Comparison of ENCODE assay signal across 13 mouse cellular contexts in genomic region chr1:133019312-133019711, GRCm38 (mm10). TPM values are rescaled to one million over a fixed set of nuclear protein-coding genes. Genes with fewer than 3 reads are reported as not detected.
DNase-seq lines count a peak whose midpoint lies in the region; ATAC-seq and TF ChIP-seq lines count a peak whose summit lies in the region.
"Had no signal": no experiment of that assay in that cellular context is flagged by ENCODE, and none has a peak within 500 bp of the region (broad histone marks: within the 10 kb centered on the region; RNA-seq: fewer than 3 reads in every experiment).

No protein-coding gene starts in this region.

- TF ChIP-seq POLR2A in CH12.LX (IDR thresholded peaks at IDR 0.05; ENCODE audit: low read depth, low read length) (peak; percentile 34), MEL (IDR thresholded peaks at IDR 0.05; ENCODE audit: control insufficient read depth in 1 of 2, insufficient read depth in 1 of 2, low read depth in 1 of 2, low read length in 2 of 2, poor library complexity in 1 of 2) (no peak)

- TF ChIP-seq EP300 in CH12.LX (IDR thresholded peaks at IDR 0.05; ENCODE audit: low read length) (peak; percentile 89), MEL (IDR thresholded peaks at IDR 0.05; ENCODE audit: low read depth in 1 of 2, low read length in 2 of 2) (peak in 1 of 2 experiments; percentile 9; a peak in 1 of 4 replicates)

- peaks cover 51% of the 10 kb centered on the region for H3K4me1 ChIP-seq in megakaryocyte, embryonic 14.5 days
- H3K4me1 ChIP-seq in CH12.LX (ENCODE audit: control insufficient read depth in 1 of 2, insufficient read depth in 2 of 2) (peaks cover 4 to 30% of the 10 kb centered on the region in 2 experiments; a peak in 3 of 4 replicates), MEL (ENCODE audit: control insufficient read depth in 1 of 2, insufficient read depth in 2 of 2, low read length in 2 of 2) (peaks cover 12 to 23% of the 10 kb centered on the region in 2 experiments)
- peaks cover 12% of the 10 kb centered on the region for H3K4me1 ChIP-seq in neural tube, embryonic 15.5 days
- 0 out of 2 replicates have a peak, but pooled peaks cover 9% of the 10 kb centered on the region for H3K4me1 ChIP-seq in intestine, embryonic 15.5 days (replicated peaks)

- H3K4me2 ChIP-seq in CH12.LX (ENCODE audit: insufficient read depth, low read depth, poor library complexity, severe bottlenecking): peak overlapping the region; percentile 90
- H3K4me2 ChIP-seq in neural tube, embryonic 15.5 days: no peak overlapping the region
- H3K4me2 ChIP-seq in intestine, embryonic 15.5 days (replicated peaks): no peak overlapping the region
- H3K4me2 ChIP-seq: forebrain, embryonic 15.5 days; lung, embryonic 14.5 days had no signal

- H3K36me3 ChIP-seq in megakaryocyte, embryonic 14.5 days (replicated peaks; ENCODE audit: low read length): peaks cover 59% of the 10 kb centered on the region
- H3K36me3 ChIP-seq in CH12.LX (replicated peaks in 1 of 2; ENCODE audit: control insufficient read depth in 1 of 2, insufficient read depth in 1 of 2, low read length in 1 of 2) (peaks cover 26 to 40% of the 10 kb centered on the region in 2 experiments), MEL (ENCODE audit: control insufficient read depth in 1 of 2, insufficient read depth in 2 of 2, low read length in 2 of 2) (peaks cover 33 to 35% of the 10 kb centered on the region in 2 experiments)
- peaks cover 21% of the 10 kb centered on the region for H3K36me3 ChIP-seq in neural tube, embryonic 15.5 days
- peaks cover 2% of the 10 kb centered on the region; the same call in 1 of the 2 replicates for H3K36me3 ChIP-seq in intestine, embryonic 15.5 days

- dilution Hi-C loops in CH12.LX (cut with MboI; ENCODE audit: extremely low pct_ligation_motif_present, extremely low pct_unique_long_range_greater_than_20kb, low sequenced_read_pairs): no loop called here

- no peaks in the 10 kb centered on the region for H3K27me3 ChIP-seq in megakaryocyte, embryonic 14.5 days (replicated peaks)
- H3K27me3 ChIP-seq in CH12.LX (replicated peaks) (no peaks in the 10 kb centered on the region), MEL (ENCODE audit: control insufficient read depth in 1 of 2, insufficient read depth in 2 of 2, low read length in 2 of 2) (no peaks in the 10 kb centered on the region)
- no peaks in the 10 kb centered on the region for H3K27me3 ChIP-seq in neural tube, embryonic 15.5 days (replicated peaks)
- H3K27me3 ChIP-seq in intestine, embryonic 15.5 days (replicated peaks): no peaks in the 10 kb centered on the region
- H3K27me3 ChIP-seq: forebrain, embryonic 15.5 days had no signal

- no peaks in the 10 kb centered on the region for H3K9me3 ChIP-seq in megakaryocyte, embryonic 14.5 days
- H3K9me3 ChIP-seq in CH12.LX (replicated peaks; ENCODE audit: low read length) (peaks cover 3% of the 10 kb centered on the region), MEL (replicated peaks; ENCODE audit: insufficient read depth, low read length) (no peaks in the 10 kb centered on the region)
- no peaks in the 10 kb centered on the region for H3K9me3 ChIP-seq in neural tube, embryonic 15.5 days (replicated peaks)
- H3K9me3 ChIP-seq in intestine, embryonic 15.5 days: no peaks in the 10 kb centered on the region
- H3K9me3 ChIP-seq: forebrain, embryonic 15.5 days had no signal

- H3K27ac ChIP-seq in CH12.LX (ENCODE audit: insufficient read depth, low read depth): peak overlapping the region; percentile 98
- H3K27ac ChIP-seq in MEL (ENCODE audit: control insufficient read depth, low read depth, low read length): no peak overlapping the region
- H3K27ac ChIP-seq in neural tube, embryonic 15.5 days (replicated peaks): no peak overlapping the region
- H3K27ac ChIP-seq in intestine, embryonic 15.5 days: no peak overlapping the region
- H3K27ac ChIP-seq: forebrain, embryonic 15.5 days had no signal

- no peak for ATAC-seq in megakaryocyte, adult 5-6 weeks (ENCODE audit: poor library complexity, severe bottlenecking)
- ATAC-seq in neural tube, embryonic 15.5 days (ENCODE audit: low FRiP score): no peak
- no peak for ATAC-seq in intestine, embryonic 15.5 days
- ATAC-seq: forebrain, embryonic 15.5 days had no signal

- H3K9ac ChIP-seq in CH12.LX (ENCODE audit: insufficient read depth, low read depth) (peak overlapping the region; percentile 64), MEL (ENCODE audit: control insufficient read depth, low read depth, low read length, poor library complexity, severe bottlenecking) (no peak overlapping the region)
- no peak overlapping the region for H3K9ac ChIP-seq in neural tube, embryonic 15.5 days (replicated peaks)
- no peak overlapping the region for H3K9ac ChIP-seq in intestine, embryonic 15.5 days
- H3K9ac ChIP-seq: forebrain, embryonic 15.5 days; lung, embryonic 14.5 days had no signal

- peak; percentile 68 for DNase-seq in CH12.LX (ENCODE audit: extremely low read depth)
- peak; percentile 69 for DNase-seq in MEL (ENCODE audit: low read depth, low spot score)
- peak; percentile 90 for DNase-seq in fat pad, adult 2 months (ENCODE audit: extremely low read depth, low read depth, low spot score)
- no peak for DNase-seq in layer of hippocampus, adult 8-10 months (ENCODE audit: low spot score in 2 of 2)
- DNase-seq: cerebellum, postnatal 10 days; kidney, adult 9 months; kidney, postnatal 36 days; lung, embryonic 14.5 days had no signal

- TF ChIP-seq CTCF in CH12.LX (conservative IDR thresholded peaks at IDR 0.05 in 1 of 2, IDR thresholded peaks at IDR 0.05 in 1 of 2; ENCODE audit: low read depth in 2 of 2, low read length in 2 of 2) (no peak), MEL (IDR thresholded peaks at IDR 0.05 in 2 of 3, conservative IDR thresholded peaks at IDR 0.05 in 1 of 3; ENCODE audit: control insufficient read depth in 1 of 3, insufficient read depth in 1 of 3, low read depth in 2 of 3, low read length in 3 of 3, poor library complexity in 1 of 3, severe bottlenecking in 1 of 3) (no peak)

- in situ Hi-C loops in CH12.LX (cut with MboI; ENCODE audit: low pct_ligation_motif_present, low pct_unique_long_range_greater_than_20kb, low sequenced_read_pairs): no loop called here

- peak overlapping the region; percentile 51 for H3K4me3 ChIP-seq in megakaryocyte, embryonic 14.5 days (replicated peaks)
- peak overlapping the region; percentile 34 to 53 (median 52) for H3K4me3 ChIP-seq in CH12.LX (replicated peaks in 1 of 3; ENCODE audit: low read depth in 2 of 3, low read length in 2 of 3, poor library complexity in 1 of 3)
- H3K4me3 ChIP-seq in MEL (ENCODE audit: control insufficient read depth in 1 of 2, insufficient read depth in 1 of 2, low read depth in 2 of 2, low read length in 2 of 2): no peak overlapping the region
- H3K4me3 ChIP-seq in neural tube, embryonic 15.5 days (replicated peaks): no peak overlapping the region
- no peak overlapping the region for H3K4me3 ChIP-seq in intestine, embryonic 15.5 days (replicated peaks)
- H3K4me3 ChIP-seq: forebrain, embryonic 15.5 days had no signal

- H3K79me2 ChIP-seq in CH12.LX (replicated peaks; ENCODE audit: control insufficient read depth, extremely low read depth, insufficient read depth, poor library complexity, severe bottlenecking) (peaks cover 75% of the 10 kb centered on the region), MEL (ENCODE audit: control insufficient read depth, insufficient read depth, low read length, poor library complexity) (peaks cover 55% of the 10 kb centered on the region)

- no peak for TF ChIP-seq RAD21 in CH12.LX (IDR thresholded peaks at IDR 0.05; ENCODE audit: low read depth, low read length)
- no peak for TF ChIP-seq RAD21 in MEL (IDR thresholded peaks at IDR 0.05; ENCODE audit: low read depth, low read length)

TF ChIP-seq in CH12.LX, 34 proteins besides CTCF, POLR2A, EP300 and RAD21 (continues in another document):
- TF ChIP-seq TCF12 (IDR thresholded peaks at IDR 0.05; ENCODE audit: low read depth, low read length) (peak; percentile 82; the same call in 1 of the 2 replicates), ZKSCAN1 (IDR thresholded peaks at IDR 0.05; ENCODE audit: borderline replicate concordance, low read depth, low read length) (no peak), MEF2A (IDR thresholded peaks at IDR 0.05; ENCODE audit: borderline replicate concordance, low read depth, low read length) (peak; percentile 71; the same call in 1 of the 2 replicates)

TF ChIP-seq in MEL, 35 proteins besides CTCF, POLR2A, EP300 and RAD21 (continues in another document):
- TF ChIP-seq GABPA (IDR thresholded peaks at IDR 0.05; ENCODE audit: low read depth, low read length) (no peak), POLR2AphosphoS5 (IDR thresholded peaks at IDR 0.05; ENCODE audit: borderline replicate concordance, low read depth, low read length) (no peak), ETS1 (IDR thresholded peaks at IDR 0.05; ENCODE audit: low read depth, low read length) (peak; percentile 24; the same call in 1 of the 2 replicates)

RNA-seq across cellular contexts. Expression of gene Mdm4, which starts 11.0 kb away (rescaled TPM):
- 7.3 TPM in 1 of 2 replicates, not detected in the other for polyA plus RNA-seq in megakaryocyte, embryonic 14.5 days (2012; ENCODE audit: insufficient read depth, low replicate concordance)
- 66.6 and 69.0 TPM in 2 replicates for total RNA-seq in megakaryocyte, adult 5-6 weeks (2015)
- total RNA-seq in megakaryocyte, adult 5-6 weeks (2017): 88.5 and 97.9 TPM in 2 replicates
- total RNA-seq in CH12.LX (2012; rRNA removed): 84.5 and 107 TPM in 2 replicates
- 66.5 and 68.3 TPM in 2 replicates for total RNA-seq in CH12.LX (2014; rRNA removed)
- polyA plus RNA-seq in CH12.LX (2012; ENCODE audit: insufficient read length, low read depth): 78.9 and 79.0 TPM in 2 replicates
- 19.8 and 23.5 TPM in 2 replicates for total RNA-seq in MEL (2012; rRNA removed)
- polyA plus RNA-seq in MEL (2012; ENCODE audit: insufficient read depth in 1 of 2, insufficient read length in 2 of 2, low read depth in 1 of 2, low replicate concordance in 2 of 2, missing spikeins in 1 of 2): 10 to 100 TPM in 1 of 2 experiments, not detected in 1; 28.1 TPM
- 30.1 and 33.0 TPM in 2 replicates for polyA plus RNA-seq in neural tube, embryonic 15.5 days (2015; fragmentation: Nextera tagmentation; extraction: Ambion mirVana)
- total RNA-seq in layer of hippocampus, adult 8-10 months (2022): 100 to 1,000 TPM in 1 of 4 experiments, 10 to 100 TPM in 3; 86.9 to 117 (median 95.4) TPM
- polyA plus RNA-seq in intestine, embryonic 15.5 days (2015; fragmentation: Nextera tagmentation; extraction: Ambion mirVana): 27.1 and 31.9 TPM in 2 replicates

RNA-seq across cellular contexts. Expression of gene Pik3c2b, which starts 26.2 kb away (rescaled TPM):
- 0.56 and 0.73 TPM in 2 replicates for polyA plus RNA-seq in megakaryocyte, embryonic 14.5 days (2012; ENCODE audit: insufficient read depth, low replicate concordance)
- total RNA-seq in megakaryocyte, adult 5-6 weeks (2015): 0.67 and 1.1 TPM in 2 replicates
- total RNA-seq in megakaryocyte, adult 5-6 weeks (2017): 0.48 and 0.98 TPM in 2 replicates
- total RNA-seq in CH12.LX (2012; rRNA removed) (15.9 and 16.5 TPM in 2 replicates), CH12.LX (2014; rRNA removed) (7.2 and 8.7 TPM in 2 replicates), MEL (2012; rRNA removed) (2.9 TPM in 2 replicates)
- polyA plus RNA-seq in CH12.LX (2012; ENCODE audit: insufficient read length, low read depth) (9.2 and 12.0 TPM in 2 replicates), MEL (2012; ENCODE audit: insufficient read depth in 1 of 2, insufficient read length in 2 of 2, low read depth in 1 of 2, low replicate concordance in 2 of 2, missing spikeins in 1 of 2) (1 to 10 TPM in 1 of 2 experiments, not detected in 1; 3.2 TPM)
- polyA plus RNA-seq in neural tube, embryonic 15.5 days (2015; fragmentation: Nextera tagmentation; extraction: Ambion mirVana): 10.6 and 11.1 TPM in 2 replicates
- 10 to 100 TPM; 15.9 to 17.6 (median 16.4) TPM for total RNA-seq in layer of hippocampus, adult 8-10 months (2022)
- polyA plus RNA-seq in intestine, embryonic 15.5 days (2015; fragmentation: Nextera tagmentation; extraction: Ambion mirVana): 6.1 and 7.0 TPM in 2 replicates

Comparison
In these comparisons a context has a peak if more than half of its experiments do, and no peak if none do; other contexts are left out.
1. H3K4me3 ChIP-seq: peak in megakaryocyte, embryonic 14.5 days (single experiment) and CH12.LX (3 of 3); none in MEL (0 of 2), neural tube, embryonic 15.5 days (single experiment) and intestine, embryonic 15.5 days (single experiment).
2. DNase-seq: peak in CH12.LX (single experiment), MEL (single experiment) and fat pad, adult 2 months (single experiment); none in layer of hippocampus, adult 8-10 months (0 of 2).